Mouse (Mus musculus): ENCODE results near the gene Csnk1e.

DNA sequence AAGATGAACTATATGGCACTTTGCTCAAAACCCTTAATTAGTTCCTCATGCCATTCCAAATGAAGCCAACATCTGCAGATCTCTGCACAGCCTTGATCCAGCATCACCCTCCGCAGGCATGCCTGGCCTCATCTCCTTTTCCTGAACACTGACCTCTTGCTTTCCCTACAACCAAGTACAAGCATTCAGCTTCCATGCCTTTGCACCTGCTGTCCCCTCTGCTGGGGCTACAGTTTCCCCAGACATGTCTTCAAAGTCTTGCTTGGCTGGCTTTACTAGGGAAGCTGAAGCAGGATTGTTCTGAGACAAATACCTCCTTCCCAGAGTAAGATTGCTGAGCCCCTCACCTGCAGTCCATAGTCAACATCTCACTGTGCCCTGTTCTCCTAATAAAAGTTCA lies 51.1 kb downstream of the Csnk1e start:
- TF ChIP-seq CTCF (IDR thresholded peaks at IDR 0.05; ENCODE audit: low read depth, low read length) = no peak
- TF ChIP-seq EP300 (IDR thresholded peaks at IDR 0.05; ENCODE audit: insufficient read depth, low read depth, low read length) = no peak
- no peak for TF ChIP-seq POLR2A (IDR thresholded peaks at IDR 0.05; ENCODE audit: insufficient read depth, low read length)
